Mouse (Mus musculus) cortical plate, adult 2 months (tissue): ENCODE data around the gene Zmat5.

Experiments used
- CTCF ChIP-seq: fragments of 200-500 bp; IDR thresholded peaks from 2 replicates; pipeline ENCODE4 v1.5.1; 2011; ENCODE audit warnings: mild to moderate bottlenecking, control low read depth, low read length; ENCODE audit not compliant: insufficient read depth; ENCODE audit errors: extremely low read depth
- POLR2A ChIP-seq: fragments of 200-500 bp; IDR thresholded peaks from 2 replicates; pipeline ENCODE4 v1.6.1; 2011; ENCODE audit warnings: mild to moderate bottlenecking, low read length, control low read depth; ENCODE audit not compliant: insufficient read depth; ENCODE audit errors: extremely low read depth

- TF ChIP-seq POLR2A (no peak), CTCF (no peak)
Measured at GRCm38 (mm10) chr11:4683516-4683915, 21.0 kb upstream of the Zmat5 start.
